Mouse (Mus musculus) bone marrow macrophage, adult 2 months (primary cell): ENCODE data around the gene Elavl4.

ENCODE experiments used
- CTCF ChIP-seq: IDR thresholded peaks from 2 replicates; pipeline ENCODE4 v1.5.1; 2012; ENCODE audit warnings: low read depth, mild to moderate bottlenecking, low read length, moderate library complexity
- POLR2A ChIP-seq: IDR thresholded peaks from 2 replicates; pipeline ENCODE4 v1.6.1; 2012; ENCODE audit warnings: mild to moderate bottlenecking, low read depth, low read length, borderline replicate concordance

DNA sequence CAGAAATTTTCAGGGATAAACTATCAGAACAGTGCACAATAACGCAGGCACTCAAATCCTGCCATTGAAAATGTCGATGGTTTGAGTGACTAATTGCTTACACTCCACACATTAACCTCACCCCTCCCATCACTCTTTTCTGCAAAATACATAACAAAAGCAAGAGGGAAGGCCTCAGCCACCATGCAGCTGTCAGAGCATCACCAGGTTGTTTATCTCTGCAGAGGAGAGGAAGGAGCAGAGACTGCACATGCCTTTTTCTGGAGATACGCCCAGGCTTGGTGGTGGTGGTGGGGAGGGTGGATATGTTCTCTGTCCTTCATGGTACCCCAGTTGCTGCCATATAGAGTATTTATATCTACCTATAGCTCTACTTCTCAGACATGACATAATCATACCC lies 94.3 kb downstream of the Elavl4 start:
- no peak for TF ChIP-seq CTCF
- no peak for TF ChIP-seq POLR2A
